Mouse (Mus musculus) intestine, embryonic 16.5 days (tissue): ENCODE measurements around the gene Ginm1. TPM values are rescaled to one million over a fixed set of nuclear protein-coding genes. Genes with fewer than 3 reads are reported as not detected.
"Not testable (repeated sequence)": the region's sequence is repeated elsewhere in the genome, so short reads cannot be mapped to it uniquely, and the experiment has no call there.

Source experiments
- ATAC-seq: fragments of 200-750 bp; cut with Nextera tagmentation; 2 replicates; pipeline ENCODE4 v1.8.0; 2017; ENCODE audit warnings: moderate TSS enrichment, moderate library complexity
- H3K27ac ChIP-seq: fragments of 300-500 bp; sonication (generic); 2 replicates; pipeline ENCODE4 v1.5.1; 2014; ENCODE audit warnings: mild to moderate bottlenecking, low read length
- H3K27me3 ChIP-seq: fragments of 300-500 bp; sonication (generic); replicated peaks from 2 replicates; pipeline ENCODE4 v1.6.1; 2014; ENCODE audit warnings: low read length, control low read depth, mixed read lengths; ENCODE audit not compliant: control insufficient read depth, insufficient read depth
- H3K36me3 ChIP-seq: fragments of 300-500 bp; sonication (generic); 2 replicates; pipeline ENCODE4 v1.6.1; 2014; ENCODE audit warnings: low read length, control low read depth; ENCODE audit not compliant: control insufficient read depth, insufficient read depth
- H3K4me1 ChIP-seq: fragments of 300-500 bp; sonication (generic); 2 replicates; pipeline ENCODE4 v1.6.1; 2014; ENCODE audit warnings: low read length, control low read depth, mixed read lengths; ENCODE audit not compliant: control insufficient read depth, insufficient read depth
- H3K4me2 ChIP-seq: fragments of 300-500 bp; sonication (generic); 2 replicates; pipeline ENCODE4 v1.6.1; 2014; ENCODE audit warnings: low read depth, low read length, control low read depth
- H3K4me3 ChIP-seq: fragments of 300-500 bp; sonication (generic); 2 replicates; pipeline ENCODE4 v1.5.1; 2014; ENCODE audit warnings: mild to moderate bottlenecking, low read length
- H3K9ac ChIP-seq: fragments of 300-500 bp; sonication (generic); 2 replicates; pipeline ENCODE4 v1.6.1; 2014; ENCODE audit warnings: low read depth, low read length
- H3K9me3 ChIP-seq: fragments of 300-500 bp; sonication (generic); 2 replicates; pipeline ENCODE4 v1.6.1; 2016; ENCODE audit warnings: low read length, control low read depth; ENCODE audit not compliant: control insufficient read depth
- WGBS: fragments of 180-500 bp; shearing (Covaris S2); extraction: QIAGEN DNeasy Blood & Tissue Kit; methylation state at CpG from one replicate; pipeline ENCODE4 v1.1.7; 2014; 5-methylcytosine and 5-hydroxymethylcytosine counted together
- polyA plus RNA-seq: library from polyadenylated mRNA; unstranded; fragments of >200 nt; fragmentation: Nextera tagmentation; extraction: Ambion mirVana; gene quantifications from 2 replicates; pipeline ENCODE4 v1.2.1, GENCODE M21; 2015

Ginm1 gene
- polyA plus RNA-seq, 1 experiment from 2014 or later, result 71.2 TPM

DNA sequence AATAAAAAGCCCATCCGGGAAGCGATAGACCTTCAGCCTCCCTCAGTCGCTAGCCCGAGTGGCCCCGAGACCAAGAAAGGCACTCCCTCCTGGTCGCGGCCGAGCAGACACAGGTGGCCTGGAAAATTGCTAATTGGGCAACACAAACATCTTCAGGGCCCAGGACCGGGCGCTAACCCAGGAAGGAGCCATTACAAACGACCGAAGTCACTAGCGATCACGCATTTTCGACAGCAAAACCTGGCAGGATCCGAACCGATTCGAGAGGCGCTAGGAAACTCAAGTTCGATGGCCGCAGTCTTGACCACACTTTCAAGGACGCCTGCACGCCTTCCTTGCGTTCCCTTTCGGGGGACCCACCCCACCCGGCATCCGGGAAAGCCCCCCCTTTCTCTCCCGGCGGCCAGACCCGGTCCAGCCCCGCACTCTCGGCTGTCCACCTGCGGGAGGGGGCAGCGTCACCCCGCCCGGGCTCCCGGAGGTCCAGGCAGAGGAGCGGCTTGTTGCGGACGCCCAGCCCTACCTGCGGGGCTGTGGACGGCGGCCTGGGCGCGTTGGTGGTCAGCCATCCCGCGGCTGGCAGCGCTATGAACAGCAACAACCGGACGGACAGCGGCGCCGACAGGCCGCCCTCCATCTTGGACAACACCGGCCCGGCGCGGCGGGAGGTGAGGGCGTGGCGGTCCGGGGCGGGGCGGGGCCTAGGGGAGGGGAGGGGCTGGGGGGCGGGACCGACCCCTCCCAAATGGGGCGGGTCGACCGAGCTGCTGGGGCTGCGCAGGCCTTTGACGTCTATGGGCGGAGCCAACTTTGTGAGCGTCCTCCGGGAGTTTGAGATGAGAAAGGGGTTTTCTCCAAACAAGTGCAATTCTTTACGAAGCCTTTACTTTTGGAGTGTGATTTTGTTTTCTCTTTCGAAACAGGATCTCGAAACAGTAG lies 12.1 kb downstream of the Ginm1 start:
- H3K9me3 ChIP-seq, result no peaks in the 10 kb centered on the region
- peak overlapping the region; percentile 78 for H3K27ac ChIP-seq
- H3K4me1 ChIP-seq, result 0 out of 2 replicates have a peak, but pooled peaks cover 3% of the 10 kb centered on the region
- H3K36me3 ChIP-seq, result no peaks in the 10 kb centered on the region
- H3K9ac ChIP-seq, result peak overlapping the region; percentile 89
- no peaks in the 10 kb centered on the region for H3K27me3 ChIP-seq
- under 1% methylated on average over 70 of the region's 77 CpGs for WGBS
- H3K4me3 ChIP-seq, result peak overlapping the region; percentile 99
- peak overlapping the region; percentile 74 for H3K4me2 ChIP-seq
- ATAC-seq, result peak; percentile 93

DNA sequence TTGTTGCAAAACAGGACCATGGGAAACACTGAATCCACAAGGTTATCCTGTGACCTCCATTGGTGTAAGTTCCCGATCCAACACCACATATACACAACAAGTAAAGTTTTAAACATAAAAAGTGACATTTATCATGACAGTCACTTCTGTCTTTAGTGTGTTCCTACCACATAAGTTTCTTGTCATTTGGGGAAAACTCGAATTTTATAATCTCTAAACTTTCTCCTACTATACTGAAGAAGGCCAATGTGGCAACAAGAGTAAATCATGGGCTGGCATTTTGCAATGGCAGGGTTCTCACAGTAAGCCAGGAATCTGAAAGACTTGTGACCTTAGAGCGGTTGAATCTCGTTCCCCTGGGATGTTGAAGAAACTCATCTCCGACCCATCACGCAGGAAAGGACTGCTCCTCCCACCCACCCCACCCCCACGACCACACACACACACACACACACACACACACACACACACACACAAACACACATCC lies 12.8 kb downstream of the Ginm1 start:
- H3K27ac ChIP-seq, result no peak overlapping the region

DNA sequence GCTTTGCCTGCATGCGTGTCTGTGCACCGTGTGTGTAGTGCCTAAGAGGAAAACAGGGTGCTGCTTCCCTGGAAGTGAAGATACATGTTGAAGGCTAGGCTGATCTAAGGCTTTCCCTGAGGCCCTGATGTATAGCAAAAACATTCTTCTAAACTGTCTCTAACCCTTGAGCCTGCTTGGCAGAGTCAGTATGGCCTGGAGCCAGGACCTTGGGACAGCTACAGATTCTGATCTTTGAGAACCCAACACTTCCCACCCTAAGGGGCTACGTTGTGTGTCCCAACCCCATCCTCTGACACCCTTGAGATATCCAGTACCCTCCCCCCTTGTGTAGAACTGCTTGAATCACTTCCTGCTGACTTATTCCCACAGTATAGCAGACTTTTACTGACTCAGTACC lies 14.3 kb downstream of the Ginm1 start:
- Histone ChIP-seq H3K27me3 (no peaks in the 10 kb centered on the region), H3K4me1 (0 out of 2 replicates have a peak, but pooled peaks cover 3% of the 10 kb centered on the region), H3K4me2 (no peak overlapping the region), H3K9me3 (no peaks in the 10 kb centered on the region), H3K27ac (no peak overlapping the region), H3K4me3 (no peak overlapping the region), H3K9ac (no peak overlapping the region), H3K36me3 (peaks cover 8% of the 10 kb centered on the region; the same call in 1 of the 2 replicates)
- no peak for ATAC-seq
- WGBS, result 95% methylated on average over 3 of the region's 3 CpGs

More for the DNA sequence above, 12.8 kb downstream of the Ginm1 start:
- 19% methylated on average over 7 of the region's 7 CpGs for WGBS
- ATAC-seq, result no peak
- H3K4me1 ChIP-seq, result 0 out of 2 replicates have a peak, but pooled peaks cover 3% of the 10 kb centered on the region
- H3K9me3 ChIP-seq, result no peaks in the 10 kb centered on the region
- peak overlapping the region; percentile 99 for H3K4me3 ChIP-seq
- no peaks in the 10 kb centered on the region for H3K27me3 ChIP-seq
- H3K9ac ChIP-seq, result peak overlapping the region; percentile 89
- H3K36me3 ChIP-seq, result peaks cover 3% of the 10 kb centered on the region; the same call in 1 of the 2 replicates
- H3K4me2 ChIP-seq, result peak overlapping the region; percentile 74

DNA sequence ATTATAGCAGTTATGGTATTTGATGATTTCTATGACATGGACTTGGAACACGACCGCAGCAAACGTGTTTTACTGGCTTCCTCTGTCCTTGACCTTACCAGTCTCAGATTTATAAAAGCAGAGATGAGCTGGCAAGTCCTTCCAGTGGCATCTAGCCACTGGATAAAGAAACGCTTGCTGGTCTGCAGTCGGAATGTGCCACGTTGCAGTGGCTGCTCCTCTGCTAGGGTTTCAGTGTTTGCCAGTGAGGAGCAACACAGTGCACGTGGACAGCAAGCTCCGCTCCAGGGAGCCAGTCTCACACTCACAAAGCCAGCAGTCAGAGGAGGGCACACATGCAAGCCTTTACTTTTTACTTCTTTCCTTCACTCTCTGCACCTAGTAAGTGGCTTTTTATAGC lies 17.2 kb downstream of the Ginm1 start:
- 0 out of 2 replicates have a peak, but pooled peaks cover 3% of the 10 kb centered on the region for H3K4me1 ChIP-seq
- H3K36me3 ChIP-seq, result peaks cover 15% of the 10 kb centered on the region; the same call in 1 of the 2 replicates
- ATAC-seq, result no peak

DNA sequence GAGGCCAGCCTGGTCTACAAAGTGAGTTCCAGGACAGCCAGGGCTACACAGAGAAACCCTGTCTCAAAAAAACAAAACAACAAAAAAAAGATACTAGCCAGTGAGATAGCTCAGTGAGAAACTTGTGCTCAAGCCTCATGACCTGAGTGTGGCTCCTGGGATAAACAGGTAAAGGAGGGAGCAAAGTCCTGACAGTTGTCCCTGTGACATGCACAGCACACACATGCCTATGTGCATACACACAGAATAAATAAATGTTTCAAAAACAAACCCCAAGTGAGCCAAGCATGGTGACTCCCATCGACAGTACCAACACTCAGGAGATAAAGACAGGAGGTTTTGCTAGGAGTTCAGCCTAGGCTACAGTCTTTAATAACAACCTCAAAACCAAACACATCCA lies 19.9 kb downstream of the Ginm1 start:
- Histone ChIP-seq H3K36me3 (peaks cover 15% of the 10 kb centered on the region; the same call in 1 of the 2 replicates), H3K27ac (no peak overlapping the region), H3K4me1 (no peaks in the 10 kb centered on the region), H3K27me3 (no peaks in the 10 kb centered on the region), H3K4me3 (no peak overlapping the region), H3K9me3 (no peaks in the 10 kb centered on the region), H3K4me2 (no peak overlapping the region), H3K9ac (no peak overlapping the region)
- 94% methylated on average over 1 of the region's 1 CpGs for WGBS
- ATAC-seq, result no peak

More for the DNA sequence above, 17.2 kb downstream of the Ginm1 start:
- WGBS, result 90% methylated on average over 8 of the region's 8 CpGs
- no peak overlapping the region for H3K4me2 ChIP-seq
- H3K27ac ChIP-seq, result no peak overlapping the region
- no peaks in the 10 kb centered on the region for H3K27me3 ChIP-seq
- H3K9me3 ChIP-seq, result no peaks in the 10 kb centered on the region
- no peak overlapping the region for H3K9ac ChIP-seq
- H3K4me3 ChIP-seq, result no peak overlapping the region

DNA sequence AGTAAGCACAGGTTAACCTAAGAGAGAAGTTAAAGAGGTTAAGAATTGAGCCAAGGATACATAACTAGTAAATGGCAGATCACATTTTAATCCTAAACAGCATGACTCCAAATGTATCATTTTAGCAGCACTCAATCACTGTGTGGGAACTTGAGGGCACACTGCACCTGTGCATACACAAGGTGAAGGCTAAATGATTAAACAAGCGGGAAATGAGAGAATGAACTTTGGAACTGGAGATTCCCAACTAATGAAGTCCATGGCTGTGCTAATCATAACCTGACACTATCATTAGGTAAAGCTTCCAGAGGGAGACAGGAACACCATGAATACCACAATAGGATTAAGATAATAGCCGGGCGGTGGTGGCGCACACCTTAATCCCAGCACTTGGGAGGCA lies 20.3 kb downstream of the Ginm1 start:
- H3K27me3 ChIP-seq, result no peaks in the 10 kb centered on the region
- no peak overlapping the region for H3K27ac ChIP-seq
- WGBS, result 81% methylated on average over 4 of the region's 4 CpGs
- no peak overlapping the region for H3K4me2 ChIP-seq
- H3K4me1 ChIP-seq, result no peaks in the 10 kb centered on the region
- ATAC-seq, result peak; percentile 42; the same call in 1 of the 2 replicates
- H3K9ac ChIP-seq, result no peak overlapping the region
- H3K9me3 ChIP-seq, result no peaks in the 10 kb centered on the region
- no peak overlapping the region for H3K4me3 ChIP-seq
- peaks cover 15% of the 10 kb centered on the region; the same call in 1 of the 2 replicates for H3K36me3 ChIP-seq

DNA sequence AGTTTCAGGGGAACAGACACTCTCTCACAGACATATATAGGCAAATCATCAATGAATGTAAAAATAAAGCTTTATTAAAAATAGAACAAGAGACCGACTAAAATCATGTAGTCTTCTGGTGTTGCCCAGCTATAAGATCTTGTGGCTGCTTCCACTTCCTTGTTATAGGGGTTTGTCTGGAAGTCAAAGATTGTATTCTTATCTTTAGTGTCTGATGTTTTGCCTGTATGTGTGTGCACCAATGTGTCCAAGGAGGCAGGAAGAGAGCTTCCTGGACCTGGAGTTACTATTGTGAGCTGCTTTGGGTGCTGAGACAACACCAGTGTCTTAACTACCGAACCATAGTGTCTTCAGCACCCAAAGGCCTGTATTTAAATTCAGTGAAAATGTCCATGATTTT lies 35.1 kb downstream of the Ginm1 start:
- no peaks in the 10 kb centered on the region for H3K4me1 ChIP-seq
- ATAC-seq, result no peak
- no peak overlapping the region for H3K4me2 ChIP-seq
- no peak overlapping the region for H3K9ac ChIP-seq
- peaks cover 6% of the 10 kb centered on the region; the same call in 1 of the 2 replicates for H3K36me3 ChIP-seq
- no peaks in the 10 kb centered on the region for H3K9me3 ChIP-seq
- 93% methylated on average over 2 of the region's 2 CpGs for WGBS
- H3K27me3 ChIP-seq, result no peaks in the 10 kb centered on the region
- no peak overlapping the region for H3K4me3 ChIP-seq
- H3K27ac ChIP-seq, result no peak overlapping the region

DNA sequence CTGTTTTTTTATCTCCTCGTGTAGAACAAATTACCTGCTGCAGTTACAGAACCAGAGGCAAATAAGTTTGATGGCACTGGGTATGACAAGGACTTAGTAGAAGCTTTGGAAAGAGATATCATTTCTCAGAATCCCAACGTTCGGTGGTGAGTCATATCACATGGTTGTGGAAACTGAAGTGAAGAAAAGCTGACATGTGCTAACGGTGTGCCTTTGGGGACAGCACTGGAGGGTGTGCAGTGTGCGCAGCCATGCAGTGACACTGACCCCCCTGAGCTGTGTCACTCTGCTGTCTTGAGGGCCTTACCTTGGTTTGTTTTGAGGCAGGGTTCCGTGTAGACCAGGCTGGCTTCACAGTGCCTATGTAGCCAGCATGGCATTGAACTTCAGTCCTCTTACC lies 43.9 kb downstream of the Ginm1 start:
- Histone ChIP-seq H3K9ac (no peak overlapping the region), H3K36me3 (peaks cover 17% of the 10 kb centered on the region), H3K27ac (no peak overlapping the region), H3K27me3 (no peaks in the 10 kb centered on the region), H3K4me3 (no peak overlapping the region), H3K4me1 (no peaks in the 10 kb centered on the region), H3K9me3 (no peaks in the 10 kb centered on the region), H3K4me2 (no peak overlapping the region)
- no peak for ATAC-seq
- WGBS, result 86% methylated on average over 6 of the region's 6 CpGs

DNA sequence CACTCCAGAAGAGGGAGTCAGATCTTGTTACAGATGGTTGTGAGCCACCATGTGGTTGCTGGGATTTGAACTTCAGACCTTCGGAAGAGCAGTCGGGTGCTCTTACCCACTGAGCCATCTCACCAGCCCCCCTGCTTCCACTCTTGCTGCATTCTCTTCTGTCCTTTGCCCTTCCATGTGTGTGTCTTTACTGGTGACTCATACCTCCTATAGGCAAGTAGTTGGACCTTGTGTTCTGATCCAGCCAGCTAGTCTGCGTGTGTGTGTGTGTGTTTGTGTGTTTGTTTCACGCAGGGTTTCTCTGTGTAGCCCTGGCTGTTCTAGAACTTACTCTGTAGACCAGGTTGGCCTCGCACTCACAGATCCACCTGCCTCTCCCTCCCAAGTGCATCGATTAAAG lies 47.1 kb downstream of the Ginm1 start:
- not testable (repeated sequence) for H3K9me3 ChIP-seq, H3K27me3 ChIP-seq, H3K4me1 ChIP-seq, H3K4me2 ChIP-seq, H3K27ac ChIP-seq, H3K4me3 ChIP-seq, H3K9ac ChIP-seq
- 96% methylated on average over 6 of the region's 6 CpGs for WGBS
- ATAC-seq, result 0 out of 2 replicates have a peak, but pooled peaks have one; percentile 42
- peaks cover 16% of the 10 kb centered on the region for H3K36me3 ChIP-seq
